Mouse (Mus musculus) heart, embryonic 16.5 days (tissue): ENCODE results near the gene Rnf151. TPM values are rescaled to one million over a fixed set of nuclear protein-coding genes. Genes with fewer than 3 reads are reported as not detected.
A peak's percentile ranks its signal among the peaks of the same experiment; 100 is the strongest.

Experiments
- ATAC-seq: fragments of 200-750 bp; cut with Nextera tagmentation; replicated peaks from 2 replicates; pipeline ENCODE4 v1.8.0; 2017; ENCODE audit warnings: moderate number of reproducible peaks; ENCODE audit not compliant: insufficient read depth, low FRiP score; ENCODE audit errors: extremely low read depth
- H3K27ac ChIP-seq: fragments of 300-500 bp; sonication (generic); 2 replicates; pipeline ENCODE4 v1.5.1; 2014; ENCODE audit warnings: mild to moderate bottlenecking, low read length, control low read depth, moderate library complexity
- H3K27me3 ChIP-seq: fragments of 300-500 bp; sonication (generic); 2 replicates; pipeline ENCODE4 v1.6.1; 2014; ENCODE audit warnings: low read length, mixed read lengths; ENCODE audit not compliant: control insufficient read depth, insufficient read depth
- H3K36me3 ChIP-seq: fragments of 300-500 bp; sonication (generic); 2 replicates; pipeline ENCODE4 v1.6.1; 2014; ENCODE audit not compliant: control insufficient read depth, insufficient read depth
- H3K4me1 ChIP-seq: fragments of 300-500 bp; sonication (generic); 2 replicates; pipeline ENCODE4 v1.6.1; 2014; ENCODE audit warnings: low read length, mixed read lengths; ENCODE audit not compliant: control insufficient read depth, insufficient read depth
- H3K4me2 ChIP-seq: fragments of 300-500 bp; sonication (generic); 2 replicates; pipeline ENCODE4 v1.6.1; 2014; ENCODE audit warnings: low read depth, mild to moderate bottlenecking, control low read depth, low read length
- H3K4me3 ChIP-seq: fragments of 300-500 bp; sonication (generic); 2 replicates; pipeline ENCODE4 v1.5.1; 2014; ENCODE audit warnings: mild to moderate bottlenecking, control low read depth, low read length
- H3K9ac ChIP-seq: fragments of 300-500 bp; sonication (generic); 2 replicates; pipeline ENCODE4 v1.6.1; 2014; ENCODE audit warnings: low read length, control low read depth
- H3K9me3 ChIP-seq: fragments of 300-500 bp; sonication (generic); replicated peaks from 2 replicates; pipeline ENCODE4 v1.6.1; 2016; ENCODE audit warnings: low read length; ENCODE audit not compliant: control insufficient read depth
- WGBS: fragments of 180-500 bp; shearing (Covaris S2); extraction: QIAGEN DNeasy Blood & Tissue Kit; methylation state at CpG from one replicate; pipeline ENCODE4 v1.1.7; 2014; 5-methylcytosine and 5-hydroxymethylcytosine counted together
- polyA plus RNA-seq: library from polyadenylated mRNA; unstranded; fragments of >200 nt; fragmentation: Nextera tagmentation; extraction: Ambion mirVana; gene quantifications from 2 replicates; pipeline ENCODE4 v1.2.1, GENCODE M21; 2015

Rnf151 gene
- polyA plus RNA-seq, 1 experiment from 2014 or later, result not detected

GRCm38 (mm10) chr17:24697985-24698384, 19.9 kb downstream of the Rnf151 start:
- peaks cover 17% of the 10 kb centered on the region for H3K36me3 ChIP-seq
- no peaks in the 10 kb centered on the region for H3K9me3 ChIP-seq
- H3K4me2 ChIP-seq, result no peak overlapping the region
- peaks cover 8% of the 10 kb centered on the region; the same call in 1 of the 2 replicates for H3K4me1 ChIP-seq
- H3K9ac ChIP-seq, result no peak overlapping the region
- H3K27me3 ChIP-seq, result no peaks in the 10 kb centered on the region
- no peak overlapping the region for H3K27ac ChIP-seq
- ATAC-seq, result no peak
- WGBS, result 28% methylated on average over 5 of the region's 5 CpGs
- H3K4me3 ChIP-seq, result no peak overlapping the region

GRCm38 (mm10) chr17:24696011-24696697, 21.7 kb downstream of the Rnf151 start, which contains the start of the genes Gfer and Noxo1:
Gene Gfer, minus strand, starts transcription at chr17:24696156.
Gene Noxo1, plus strand, starts transcription at chr17:24696234.
- peaks cover 11% of the 10 kb centered on the region; the same call in 1 of the 2 replicates for H3K36me3 ChIP-seq
- H3K4me2 ChIP-seq, result peak within 1 kb of the TSS; percentile 75
- H3K27ac ChIP-seq, result peak within 1 kb of the TSS; percentile 79
- peaks cover 8% of the 10 kb centered on the region; the same call in 1 of the 2 replicates for H3K4me1 ChIP-seq
- under 1% methylated on average over 68 of the region's 76 CpGs for WGBS
- no peaks in the 10 kb centered on the region for H3K27me3 ChIP-seq
- H3K9me3 ChIP-seq, result no peaks in the 10 kb centered on the region
- peak within 1 kb of the TSS; percentile 71 for H3K4me3 ChIP-seq
- peak; percentile 93 for ATAC-seq
- H3K9ac ChIP-seq, result peak within 1 kb of the TSS; percentile 82

GRCm38 (mm10) chr17:24695326-24696010, 22.4 kb downstream of the Rnf151 start:
- Histone ChIP-seq H3K4me1 (peaks cover 8% of the 10 kb centered on the region; the same call in 1 of the 2 replicates), H3K4me3 (peak overlapping the region; percentile 71), H3K4me2 (peak overlapping the region; percentile 75), H3K36me3 (peaks cover 5% of the 10 kb centered on the region; the same call in 1 of the 2 replicates), H3K9ac (peak overlapping the region; percentile 82), H3K27ac (peak overlapping the region; percentile 79), H3K9me3 (no peaks in the 10 kb centered on the region), H3K27me3 (peaks cover under 1% of the 10 kb centered on the region; the same call in 1 of the 2 replicates)
- peak; percentile 37 for ATAC-seq
- WGBS, result 9% methylated on average over 49 of the region's 51 CpGs

GRCm38 (mm10) chr17:24692385-24692784, 25.5 kb downstream of the Rnf151 start:
- H3K9ac ChIP-seq, result no peak overlapping the region
- no peak overlapping the region for H3K4me2 ChIP-seq
- H3K4me3 ChIP-seq, result no peak overlapping the region
- no peaks in the 10 kb centered on the region for H3K9me3 ChIP-seq
- H3K4me1 ChIP-seq, result peaks cover 23% of the 10 kb centered on the region
- no peaks in the 10 kb centered on the region for H3K36me3 ChIP-seq
- WGBS, result 78% methylated on average over 5 of the region's 5 CpGs
- no peak for ATAC-seq
- no peak overlapping the region for H3K27ac ChIP-seq
- H3K27me3 ChIP-seq, result peaks cover 30% of the 10 kb centered on the region

- peak within 1 kb of the TSS; percentile 21 for H3K9ac ChIP-seq
- no peak for ATAC-seq
- H3K27ac ChIP-seq, result no peak within 1 kb of the TSS
- peaks cover 15% of the 10 kb centered on the region for H3K4me1 ChIP-seq
- under 1% methylated on average over 54 of the region's 55 CpGs for WGBS
- H3K4me2 ChIP-seq, result peak within 1 kb of the TSS; percentile 70
- peak within 1 kb of the TSS; percentile 52 for H3K4me3 ChIP-seq
- H3K9me3 ChIP-seq, result no peaks in the 10 kb centered on the region
- peaks cover 31% of the 10 kb centered on the region for H3K27me3 ChIP-seq
- H3K36me3 ChIP-seq, result no peaks in the 10 kb centered on the region
Observed at GRCm38 (mm10) chr17:24689251-24690081, 28.4 kb downstream of the Rnf151 start, which contains the start of gene Syngr3. Gene Syngr3, minus strand, starts transcription at chr17:24689955.

GRCm38 (mm10) chr17:24687599-24687998, 30.3 kb downstream of the Rnf151 start:
- Histone ChIP-seq H3K4me3 (peak overlapping the region; percentile 31), H3K4me1 (peaks cover 15% of the 10 kb centered on the region), H3K9me3 (no peaks in the 10 kb centered on the region), H3K27me3 (peaks cover 31% of the 10 kb centered on the region), H3K36me3 (no peaks in the 10 kb centered on the region), H3K27ac (no peak overlapping the region), H3K9ac (no peak overlapping the region), H3K4me2 (peak overlapping the region; percentile 51)
- WGBS, result 20% methylated on average over 23 of the region's 23 CpGs
- no peak for ATAC-seq

GRCm38 (mm10) chr17:24687146-24687595, 30.7 kb downstream of the Rnf151 start:
- Histone ChIP-seq H3K36me3 (peaks cover 1% of the 10 kb centered on the region; the same call in 1 of the 2 replicates), H3K27me3 (peaks cover 31% of the 10 kb centered on the region), H3K4me1 (peaks cover 15% of the 10 kb centered on the region), H3K4me3 (peak overlapping the region; percentile 31), H3K27ac (no peak overlapping the region), H3K9me3 (no peaks in the 10 kb centered on the region), H3K9ac (no peak overlapping the region), H3K4me2 (peak overlapping the region; percentile 51)
- 3% methylated on average over 25 of the region's 25 CpGs for WGBS
- 0 out of 2 replicates have a peak, but pooled peaks have one; percentile 25 for ATAC-seq

- peak overlapping the region; percentile 36; the same call in 1 of the 2 replicates for H3K4me2 ChIP-seq
- ATAC-seq, result no peak
Observed at GRCm38 (mm10) chr17:24686514-24686913, 31.3 kb downstream of the Rnf151 start.

More at GRCm38 (mm10) chr17:24686514-24686913, 31.3 kb downstream of the Rnf151 start:
- Histone ChIP-seq H3K36me3 (peaks cover 6% of the 10 kb centered on the region), H3K27ac (no peak overlapping the region), H3K9ac (no peak overlapping the region), H3K27me3 (peaks cover 31% of the 10 kb centered on the region), H3K4me3 (no peak overlapping the region), H3K9me3 (no peaks in the 10 kb centered on the region), H3K4me1 (peaks cover 15% of the 10 kb centered on the region)
- 27% methylated on average over 16 of the region's 16 CpGs for WGBS
